Mouse (Mus musculus): Measurements from ENCODE around the gene Smim14. TPM values are rescaled to one million over a fixed set of nuclear protein-coding genes. Genes with fewer than 3 reads are reported as not detected.
A peak's percentile ranks its signal among the peaks of the same experiment; 100 is the strongest.
"Not testable (repeated sequence)": the region's sequence is repeated elsewhere in the genome, so short reads cannot be mapped to it uniquely, and the experiment has no call there.

Smim14 gene
- total and polyA plus RNA-seq, 2 experiments from 2014 or later, result 153 to 200 TPM

DNA sequence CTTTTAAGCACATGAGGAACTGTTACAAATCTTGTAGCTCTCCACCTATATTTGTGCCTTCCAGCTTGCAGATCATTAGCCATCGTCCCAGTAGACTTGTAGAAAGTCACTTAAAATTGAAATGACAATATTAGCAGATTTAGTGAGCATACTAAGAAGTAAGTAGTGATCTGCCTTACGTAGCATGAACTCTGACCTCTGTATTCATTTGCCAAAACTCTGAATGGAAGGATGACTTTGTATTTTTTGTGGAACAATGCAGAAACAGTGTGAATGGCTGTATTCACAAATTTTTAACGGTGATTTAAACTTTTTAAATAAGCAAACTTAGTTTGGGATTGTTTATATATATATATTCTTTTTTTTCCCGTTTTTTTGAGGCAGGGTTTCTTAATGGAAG is 1.8 kb upstream of the Smim14 start:
- 12% methylated on average over 4 of the region's 4 CpGs for WGBS
- peaks cover 6% of the 10 kb centered on the region for H3K4me1 ChIP-seq (ENCODE audit: insufficient read depth, low read length)
- H3K27ac ChIP-seq, result no peak overlapping the region
- DNase-seq (ENCODE audit: low spot score) (no peak), ATAC-seq (no peak)
- H3K4me3 ChIP-seq (ENCODE audit: low read length), result peak overlapping the region; percentile 15
- H3K27me3 ChIP-seq (ENCODE audit: insufficient read depth, low read length), result no peaks in the 10 kb centered on the region
- no peaks in the 10 kb centered on the region for H3K36me3 ChIP-seq (ENCODE audit: insufficient read depth, low read length)
- no peaks in the 10 kb centered on the region for H3K9me3 ChIP-seq (ENCODE audit: low read length)
- no peak for TF ChIP-seq CTCF (IDR thresholded peaks at IDR 0.05; ENCODE audit: low read depth)
- H3K9ac ChIP-seq (replicated peaks; ENCODE audit: low read length), result no peak overlapping the region
- peak overlapping the region; percentile 81 for H3K4me2 ChIP-seq (ENCODE audit: low read depth, low read length)

DNA sequence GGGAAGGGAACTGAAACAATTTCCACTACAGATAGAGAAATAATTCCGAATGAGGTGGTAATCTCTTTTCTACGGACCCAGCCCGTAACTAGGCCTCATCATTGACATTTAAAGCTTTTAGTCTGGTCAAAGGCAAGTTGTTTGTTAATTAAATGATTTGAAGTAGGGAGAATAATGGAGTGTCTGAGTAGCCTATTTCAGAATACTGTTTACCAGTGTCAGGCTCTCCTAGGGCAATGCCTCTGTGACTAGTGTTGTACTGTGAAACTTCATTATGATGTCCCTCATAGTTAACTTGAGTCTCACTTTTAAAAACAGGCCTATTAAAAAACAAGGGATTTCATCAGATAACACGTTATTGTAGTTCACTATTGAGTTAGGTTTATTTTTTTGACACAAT is 1.1 kb upstream of the Smim14 start:
- Histone ChIP-seq H3K4me3 (ENCODE audit: low read length) (peak overlapping the region; percentile 94), H3K27ac (peak overlapping the region; percentile 99), H3K9me3 (ENCODE audit: low read length) (no peaks in the 10 kb centered on the region), H3K27me3 (ENCODE audit: insufficient read depth, low read length) (no peaks in the 10 kb centered on the region), H3K36me3 (ENCODE audit: insufficient read depth, low read length) (no peaks in the 10 kb centered on the region), H3K9ac (replicated peaks; ENCODE audit: low read length) (peak overlapping the region; percentile 92), H3K4me2 (ENCODE audit: low read depth, low read length) (peak overlapping the region; percentile 81), H3K4me1 (ENCODE audit: insufficient read depth, low read length) (peaks cover 6% of the 10 kb centered on the region)
- DNase-seq (ENCODE audit: low spot score) (no peak), ATAC-seq (no peak)
- no peak for TF ChIP-seq CTCF (IDR thresholded peaks at IDR 0.05; ENCODE audit: low read depth)
- WGBS, result 1% methylated on average over 4 of the region's 4 CpGs

DNA sequence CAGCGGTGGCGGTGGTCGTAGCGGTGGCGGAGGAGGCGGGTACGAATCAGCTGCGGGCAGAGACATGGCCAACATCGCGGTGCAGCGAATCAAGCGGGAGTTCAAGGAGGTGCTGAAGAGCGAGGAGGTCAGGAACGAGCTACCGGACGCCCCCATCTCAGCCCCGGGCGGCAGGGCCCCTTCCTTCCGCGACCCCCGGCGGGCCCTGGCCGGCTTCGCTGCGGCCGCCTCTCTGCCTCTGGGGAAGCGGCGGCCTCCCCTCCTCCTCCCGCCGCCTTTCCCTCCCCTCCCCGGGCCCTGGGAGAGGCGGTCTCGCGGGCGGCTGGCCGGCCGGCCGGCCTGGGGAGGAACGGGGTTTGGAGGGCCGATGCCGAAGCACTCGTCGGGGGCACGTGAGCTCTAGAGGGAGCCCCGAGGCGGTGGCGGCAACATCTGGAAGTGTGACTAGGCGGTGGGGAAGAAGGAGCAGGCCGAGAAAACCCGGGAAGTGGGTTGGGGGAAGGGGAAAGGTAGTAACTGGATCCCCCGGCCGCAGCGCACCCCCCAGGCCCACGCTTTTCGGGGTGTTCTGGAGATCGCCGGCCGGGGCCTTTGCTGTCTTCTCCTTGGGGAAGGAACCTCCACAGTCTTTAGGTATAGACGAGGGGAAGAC is 562 bp upstream of the Smim14 start:
- Histone ChIP-seq H3K27ac (peak overlapping the region; percentile 99), H3K9me3 (ENCODE audit: low read length) (no peaks in the 10 kb centered on the region), H3K27me3 (ENCODE audit: insufficient read depth, low read length) (no peaks in the 10 kb centered on the region), H3K9ac (replicated peaks; ENCODE audit: low read length) (peak overlapping the region; percentile 92), H3K36me3 (ENCODE audit: insufficient read depth, low read length) (no peaks in the 10 kb centered on the region), H3K4me2 (ENCODE audit: low read depth, low read length) (peak overlapping the region; percentile 81), H3K4me3 (ENCODE audit: low read length) (peak overlapping the region; percentile 94), H3K4me1 (ENCODE audit: insufficient read depth, low read length) (peaks cover 6% of the 10 kb centered on the region)
- 2% methylated on average over 42 of the region's 59 CpGs for WGBS
- ATAC-seq, result peak; percentile 57
- peak; percentile 66 for DNase-seq (ENCODE audit: low spot score)
- TF ChIP-seq CTCF (IDR thresholded peaks at IDR 0.05; ENCODE audit: low read depth), result no peak

DNA sequence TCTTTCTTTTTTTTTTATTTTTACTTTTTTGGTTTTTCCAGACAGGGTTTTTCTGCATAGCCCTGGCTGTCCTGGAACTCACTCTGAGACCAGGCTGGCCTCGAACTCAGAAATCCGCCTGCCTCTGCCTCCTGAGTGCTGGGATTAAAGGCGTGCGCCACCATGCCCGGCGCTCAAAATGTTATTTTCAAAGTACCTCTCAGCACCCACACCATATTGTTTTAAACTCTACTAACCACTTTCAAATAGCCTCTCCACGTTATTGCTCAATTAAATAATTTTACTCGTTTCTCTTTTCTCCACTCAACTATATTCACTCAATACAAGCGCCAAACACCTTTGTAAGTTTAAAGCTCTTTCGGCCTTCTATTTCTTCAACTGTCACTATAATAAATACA is 917 bp downstream of the Smim14 start:
- not testable (repeated sequence) for DNase-seq (ENCODE audit: low spot score); H3K27me3 ChIP-seq (ENCODE audit: insufficient read depth, low read length); H3K4me1 ChIP-seq (ENCODE audit: insufficient read depth, low read length); ATAC-seq; H3K9me3 ChIP-seq (ENCODE audit: low read length); H3K36me3 ChIP-seq (ENCODE audit: insufficient read depth, low read length)
- Histone ChIP-seq H3K4me2 (ENCODE audit: low read depth, low read length) (peak overlapping the region; percentile 81), H3K27ac (peak overlapping the region; percentile 99), H3K4me3 (ENCODE audit: low read length) (peak overlapping the region; percentile 94), H3K9ac (replicated peaks; ENCODE audit: low read length) (peak overlapping the region; percentile 92)
- WGBS, result 79% methylated on average over 10 of the region's 10 CpGs

DNA sequence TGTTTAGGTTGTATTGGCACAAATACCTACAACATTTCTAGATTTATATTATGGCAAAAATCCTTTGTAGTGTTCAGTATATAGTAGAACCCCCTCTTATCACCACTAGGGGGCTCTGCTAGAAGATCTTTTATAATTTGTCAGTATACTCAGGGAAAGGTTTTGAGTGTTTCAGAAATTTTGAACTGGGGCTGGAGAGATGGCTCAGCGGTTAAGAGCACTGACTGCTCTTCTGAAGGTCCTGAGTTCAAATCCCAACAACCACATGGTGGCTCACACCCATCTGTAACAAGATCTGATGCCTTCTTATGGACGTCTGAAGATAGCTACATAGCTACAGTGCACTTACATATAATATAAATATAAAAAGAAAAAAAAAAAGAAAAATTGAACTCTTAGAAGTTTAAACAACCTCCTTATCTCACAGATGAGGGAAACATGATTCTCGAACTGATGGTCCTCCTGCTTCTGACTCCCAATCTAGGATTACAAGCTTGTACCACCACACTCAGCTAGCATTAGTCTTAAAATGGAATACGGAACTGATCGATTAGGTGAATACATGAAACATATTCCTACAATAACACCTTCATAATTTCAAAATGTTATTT is 1.4 kb downstream of the Smim14 start:
- H3K27me3 ChIP-seq (ENCODE audit: insufficient read depth, low read length), result no peaks in the 10 kb centered on the region
- ATAC-seq (0 out of 2 replicates have a peak, but pooled peaks have one; percentile 21), DNase-seq (ENCODE audit: low spot score) (peak; percentile 77)
- H3K4me3 ChIP-seq (ENCODE audit: low read length), result no peak overlapping the region
- WGBS, result 70% methylated on average over 5 of the region's 5 CpGs
- H3K36me3 ChIP-seq (ENCODE audit: insufficient read depth, low read length), result no peaks in the 10 kb centered on the region
- no peak overlapping the region for H3K27ac ChIP-seq
- TF ChIP-seq CTCF (IDR thresholded peaks at IDR 0.05; ENCODE audit: low read depth), result peak; percentile 60
- no peak overlapping the region for H3K4me2 ChIP-seq (ENCODE audit: low read depth, low read length)
- no peak overlapping the region for H3K9ac ChIP-seq (replicated peaks; ENCODE audit: low read length)
- no peaks in the 10 kb centered on the region for H3K9me3 ChIP-seq (ENCODE audit: low read length)
- H3K4me1 ChIP-seq (ENCODE audit: insufficient read depth, low read length), result peaks cover 6% of the 10 kb centered on the region

DNA sequence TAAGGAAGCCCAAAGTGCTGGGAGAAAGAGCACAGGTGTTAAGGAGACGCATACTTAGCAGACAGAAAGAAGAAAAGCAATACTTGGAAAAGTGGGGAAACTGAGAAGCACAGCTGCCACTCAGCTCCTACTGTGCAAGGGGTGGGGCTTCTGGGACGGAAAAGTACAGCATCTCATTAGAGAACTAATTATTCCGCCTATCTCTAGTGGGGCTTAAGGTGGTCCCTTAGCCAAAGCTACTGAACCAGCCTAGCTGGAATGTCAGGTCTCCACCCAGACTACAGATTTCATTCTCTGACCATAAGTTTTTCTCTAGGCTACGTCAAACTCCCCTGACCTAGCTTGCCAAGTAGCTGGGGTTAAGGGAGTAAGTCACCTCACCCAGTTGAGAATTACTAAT is 2.5 kb downstream of the Smim14 start:
- Histone ChIP-seq H3K9me3 (ENCODE audit: low read length) (no peaks in the 10 kb centered on the region), H3K36me3 (ENCODE audit: insufficient read depth, low read length) (no peaks in the 10 kb centered on the region), H3K27me3 (ENCODE audit: insufficient read depth, low read length) (no peaks in the 10 kb centered on the region), H3K9ac (replicated peaks; ENCODE audit: low read length) (no peak overlapping the region), H3K4me3 (ENCODE audit: low read length) (no peak overlapping the region), H3K4me1 (ENCODE audit: insufficient read depth, low read length) (peaks cover 6% of the 10 kb centered on the region), H3K4me2 (ENCODE audit: low read depth, low read length) (no peak overlapping the region), H3K27ac (no peak overlapping the region)
- TF ChIP-seq CTCF (IDR thresholded peaks at IDR 0.05; ENCODE audit: low read depth), result no peak
- ATAC-seq (no peak), DNase-seq (ENCODE audit: low spot score) (no peak)
- 66% methylated on average over 4 of the region's 4 CpGs for WGBS

DNA sequence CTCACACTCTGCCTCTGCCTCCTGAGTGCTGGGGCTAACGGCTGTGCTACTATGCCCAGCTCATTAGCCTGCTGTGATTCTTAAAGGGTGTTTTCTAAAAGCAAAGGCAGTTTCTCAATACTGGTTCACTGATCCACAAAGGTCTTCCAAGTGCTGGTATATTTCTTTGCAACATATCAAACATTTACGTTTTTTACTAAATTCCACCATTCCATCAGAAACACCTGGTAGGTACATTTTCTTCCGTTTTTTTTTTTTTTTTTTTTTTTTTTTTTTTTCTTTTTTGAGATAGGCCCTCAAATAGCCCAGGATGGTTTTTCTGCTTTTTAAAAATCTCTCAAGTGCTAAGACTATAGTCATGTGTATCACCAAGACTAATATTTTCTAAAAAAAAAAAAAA is 5.7 kb downstream of the Smim14 start:
- H3K9ac ChIP-seq (replicated peaks; ENCODE audit: low read length), result no peak overlapping the region
- no peak overlapping the region for H3K4me2 ChIP-seq (ENCODE audit: low read depth, low read length)
- DNase-seq (ENCODE audit: low spot score), result no peak
- WGBS, result 75% methylated on average over 3 of the region's 3 CpGs
- TF ChIP-seq CTCF (IDR thresholded peaks at IDR 0.05; ENCODE audit: low read depth), result no peak
- H3K9me3 ChIP-seq (ENCODE audit: low read length), result no peaks in the 10 kb centered on the region
- H3K27ac ChIP-seq, result no peak overlapping the region
- H3K4me1 ChIP-seq (ENCODE audit: insufficient read depth, low read length), result no peaks in the 10 kb centered on the region
- H3K27me3 ChIP-seq (ENCODE audit: insufficient read depth, low read length), result no peaks in the 10 kb centered on the region
- H3K36me3 ChIP-seq (ENCODE audit: insufficient read depth, low read length), result no peaks in the 10 kb centered on the region
- ATAC-seq, result no peak
- no peak overlapping the region for H3K4me3 ChIP-seq (ENCODE audit: low read length)
